Mouse (Mus musculus) liver, adult 2 months (tissue): ENCODE results near the gene Kif5a.

Source experiments
- CTCF ChIP-seq: fragments of 200-500 bp; IDR thresholded peaks from 2 replicates; pipeline ENCODE4 v1.5.1; 2011; ENCODE audit warnings: low read depth, low read length, control low read depth
- POLR2A ChIP-seq: fragments of 200-500 bp; IDR thresholded peaks from 2 replicates; pipeline ENCODE4 v1.6.1; 2011; ENCODE audit warnings: low read length, control low read depth; ENCODE audit not compliant: insufficient read depth; ENCODE audit errors: extremely low read depth

GRCm38 (mm10) chr10:127185506-127185905 is 77.6 kb downstream of the Kif5a start:
- no peak for TF ChIP-seq POLR2A
- TF ChIP-seq CTCF, result no peak
